Mouse (Mus musculus) hindbrain, embryonic 15.5 days (tissue): ENCODE measurements at regions not wholly inside any gene's neighbourhood (a gene's known extent, or its start where the extent isn't known, plus 50 kb on each side); places are given as distances from the start of the nearest gene placed in this dataset.

Source experiments
- ATAC-seq: fragments of 200-750 bp; cut with Nextera tagmentation; 2 replicates; pipeline ENCODE4 v1.8.0; 2017; ENCODE audit warnings: low read depth, moderate number of reproducible peaks, moderate TSS enrichment; ENCODE audit not compliant: low FRiP score
- H3K27ac ChIP-seq: fragments of 300-500 bp; sonication (generic); replicated peaks from 2 replicates; pipeline ENCODE4 v1.5.1; 2015; ENCODE audit warnings: mild to moderate bottlenecking, inconsistent platforms
- H3K27me3 ChIP-seq: fragments of 300-500 bp; sonication (generic); 2 replicates; pipeline ENCODE4 v1.6.1; 2015; ENCODE audit warnings: control low read depth, inconsistent platforms
- H3K36me3 ChIP-seq: fragments of 300-500 bp; sonication (generic); 2 replicates; pipeline ENCODE4 v1.6.1; 2015; ENCODE audit warnings: control low read depth, inconsistent platforms
- H3K4me1 ChIP-seq: fragments of 300-500 bp; sonication (generic); replicated peaks from 2 replicates; pipeline ENCODE4 v1.6.1; 2015; ENCODE audit warnings: control low read depth, inconsistent platforms
- H3K4me2 ChIP-seq: fragments of 300-500 bp; sonication (generic); 2 replicates; pipeline ENCODE4 v1.6.1; 2015; ENCODE audit warnings: moderate library complexity, mild to moderate bottlenecking, inconsistent platforms
- H3K4me3 ChIP-seq: fragments of 300-500 bp; sonication (generic); 2 replicates; pipeline ENCODE4 v1.5.1; 2015; ENCODE audit warnings: mild to moderate bottlenecking, inconsistent platforms
- H3K9ac ChIP-seq: fragments of 300-500 bp; sonication (generic); 2 replicates; pipeline ENCODE4 v1.6.1; 2015; ENCODE audit warnings: inconsistent platforms
- H3K9me3 ChIP-seq: fragments of 300-500 bp; sonication (generic); 2 replicates; pipeline ENCODE4 v1.6.1; 2016; ENCODE audit warnings: control low read depth, inconsistent platforms
- WGBS: fragments of 180-500 bp; shearing (Covaris S2); methylation state at CpG from one replicate; pipeline ENCODE4 v1.1.7; 2015; 5-methylcytosine and 5-hydroxymethylcytosine counted together

- no peak overlapping the region for H3K4me3 ChIP-seq
- no peak overlapping the region for H3K27ac ChIP-seq
- H3K27me3 ChIP-seq = no peaks in the 10 kb centered on the region
- H3K4me2 ChIP-seq = no peak overlapping the region
- no peaks in the 10 kb centered on the region for H3K36me3 ChIP-seq
- no peak for ATAC-seq
- H3K9ac ChIP-seq = no peak overlapping the region
- no peaks in the 10 kb centered on the region for H3K4me1 ChIP-seq
- 0 out of 2 replicates have a peak, but pooled peaks cover 3% of the 10 kb centered on the region for H3K9me3 ChIP-seq
- 87% methylated on average over 1 of the region's 1 CpGs for WGBS
Measured at GRCm38 (mm10) chr5:58705561-58705960, 987.8 kb downstream of the Pcdh7 start.

GRCm38 (mm10) chr5:58712381-58712780 lies 994.6 kb downstream of the Pcdh7 start:
- Histone ChIP-seq H3K27me3 (no peaks in the 10 kb centered on the region), H3K9ac (no peak overlapping the region), H3K9me3 (no peaks in the 10 kb centered on the region), H3K4me1 (no peaks in the 10 kb centered on the region), H3K4me2 (no peak overlapping the region), H3K27ac (no peak overlapping the region), H3K36me3 (no peaks in the 10 kb centered on the region), H3K4me3 (no peak overlapping the region)
- ATAC-seq = no peak
- 37% methylated on average over 1 of the region's 1 CpGs for WGBS

- no peaks in the 10 kb centered on the region for H3K36me3 ChIP-seq
- WGBS = 95% methylated on average over 3 of the region's 3 CpGs
- H3K27ac ChIP-seq = no peak overlapping the region
- no peaks in the 10 kb centered on the region for H3K9me3 ChIP-seq
- no peaks in the 10 kb centered on the region for H3K4me1 ChIP-seq
- no peak overlapping the region for H3K9ac ChIP-seq
- no peaks in the 10 kb centered on the region for H3K27me3 ChIP-seq
- no peak for ATAC-seq
- no peak overlapping the region for H3K4me3 ChIP-seq
- no peak overlapping the region for H3K4me2 ChIP-seq
Measured at GRCm38 (mm10) chr5:58733366-58733765, 1015.6 kb downstream of the Pcdh7 start.

GRCm38 (mm10) chr5:58733961-58734360 lies 1016.2 kb downstream of the Pcdh7 start:
- Histone ChIP-seq H3K4me1 (no peaks in the 10 kb centered on the region), H3K4me2 (no peak overlapping the region), H3K9me3 (no peaks in the 10 kb centered on the region), H3K4me3 (no peak overlapping the region), H3K36me3 (no peaks in the 10 kb centered on the region), H3K27ac (no peak overlapping the region), H3K27me3 (no peaks in the 10 kb centered on the region), H3K9ac (no peak overlapping the region)
- ATAC-seq = no peak
- 83% methylated on average over 2 of the region's 2 CpGs for WGBS

- Histone ChIP-seq H3K36me3 (no peaks in the 10 kb centered on the region), H3K4me1 (no peaks in the 10 kb centered on the region), H3K4me2 (no peak overlapping the region), H3K9ac (no peak overlapping the region), H3K4me3 (no peak overlapping the region), H3K27me3 (no peaks in the 10 kb centered on the region), H3K27ac (no peak overlapping the region), H3K9me3 (no peaks in the 10 kb centered on the region)
- ATAC-seq = no peak
- 49% methylated on average over 9 of the region's 9 CpGs for WGBS
Measured at GRCm38 (mm10) chr5:58736610-58737009, 1018.8 kb downstream of the Pcdh7 start.

GRCm38 (mm10) chr5:58737264-58737883 lies 1019.6 kb downstream of the Pcdh7 start:
- H3K4me2 ChIP-seq = no peak overlapping the region
- ATAC-seq = no peak
- H3K9ac ChIP-seq = no peak overlapping the region
- no peaks in the 10 kb centered on the region for H3K27me3 ChIP-seq
- no peak overlapping the region for H3K4me3 ChIP-seq
- 85% methylated on average over 4 of the region's 4 CpGs for WGBS
- no peaks in the 10 kb centered on the region for H3K9me3 ChIP-seq
- no peaks in the 10 kb centered on the region for H3K36me3 ChIP-seq
- H3K4me1 ChIP-seq = no peaks in the 10 kb centered on the region
- no peak overlapping the region for H3K27ac ChIP-seq

GRCm38 (mm10) chr5:58738041-58738440 lies 1020.3 kb downstream of the Pcdh7 start:
- no peaks in the 10 kb centered on the region for H3K4me1 ChIP-seq
- H3K27ac ChIP-seq = no peak overlapping the region
- no peak for ATAC-seq
- H3K9me3 ChIP-seq = no peaks in the 10 kb centered on the region
- H3K27me3 ChIP-seq = no peaks in the 10 kb centered on the region
- 73% methylated on average over 4 of the region's 4 CpGs for WGBS
- no peak overlapping the region for H3K4me2 ChIP-seq
- no peak overlapping the region for H3K9ac ChIP-seq
- H3K36me3 ChIP-seq = no peaks in the 10 kb centered on the region
- no peak overlapping the region for H3K4me3 ChIP-seq

- H3K9ac ChIP-seq = no peak overlapping the region
- no peaks in the 10 kb centered on the region for H3K36me3 ChIP-seq
- no peak overlapping the region for H3K4me2 ChIP-seq
- 60% methylated on average over 1 of the region's 1 CpGs for WGBS
- no peaks in the 10 kb centered on the region for H3K27me3 ChIP-seq
- H3K27ac ChIP-seq = no peak overlapping the region
- no peak for ATAC-seq
- H3K9me3 ChIP-seq = no peaks in the 10 kb centered on the region
- H3K4me3 ChIP-seq = no peak overlapping the region
- no peaks in the 10 kb centered on the region for H3K4me1 ChIP-seq
Measured at GRCm38 (mm10) chr5:58740759-58741158, 1023.0 kb downstream of the Pcdh7 start.

GRCm38 (mm10) chr5:58747684-58748083 lies 1029.9 kb downstream of the Pcdh7 start:
- 0 out of 2 replicates have a peak, but pooled peaks cover 5% of the 10 kb centered on the region for H3K4me1 ChIP-seq
- H3K4me3 ChIP-seq = no peak overlapping the region
- H3K36me3 ChIP-seq = no peaks in the 10 kb centered on the region
- no peak overlapping the region for H3K9ac ChIP-seq
- H3K9me3 ChIP-seq = no peaks in the 10 kb centered on the region
- H3K4me2 ChIP-seq = peak overlapping the region; percentile 28
- WGBS = 9% methylated on average over 6 of the region's 6 CpGs
- H3K27me3 ChIP-seq = no peaks in the 10 kb centered on the region
- H3K27ac ChIP-seq = no peak overlapping the region
- no peak for ATAC-seq

GRCm38 (mm10) chr5:58751777-58752176 lies 1034.0 kb downstream of the Pcdh7 start:
- H3K4me1 ChIP-seq = 0 out of 2 replicates have a peak, but pooled peaks cover 5% of the 10 kb centered on the region
- no peak overlapping the region for H3K4me2 ChIP-seq
- H3K9me3 ChIP-seq = no peaks in the 10 kb centered on the region
- H3K9ac ChIP-seq = no peak overlapping the region
- no peaks in the 10 kb centered on the region for H3K36me3 ChIP-seq
- ATAC-seq = no peak
- no peaks in the 10 kb centered on the region for H3K27me3 ChIP-seq
- H3K27ac ChIP-seq = no peak overlapping the region
- WGBS = 77% methylated on average over 6 of the region's 6 CpGs
- H3K4me3 ChIP-seq = no peak overlapping the region
